Comparison of ENCODE assay signal across 8 mouse cellular contexts in the genomic region with DNA sequence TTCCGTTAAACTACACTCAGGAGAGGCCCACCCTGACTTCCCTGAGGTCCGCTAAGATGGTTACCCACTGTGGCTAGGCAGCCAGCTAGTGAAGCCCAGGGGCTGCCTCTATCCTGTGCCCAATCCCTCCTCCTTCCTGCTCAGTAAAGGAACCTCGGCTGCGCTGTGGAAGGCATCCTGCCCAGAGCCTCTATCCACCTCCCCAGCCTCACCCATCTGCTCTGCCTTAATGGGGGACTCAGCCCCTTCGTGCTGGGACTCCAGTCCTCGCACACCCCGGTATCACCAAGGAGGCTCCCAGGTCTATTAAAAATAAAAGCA. TPM values are rescaled to one million over a fixed set of nuclear protein-coding genes. Genes with fewer than 3 reads are reported as not detected.
DNase-seq lines count a peak whose midpoint lies in the region; ATAC-seq and TF ChIP-seq lines count a peak whose summit lies in the region.

No protein-coding gene starts in this region.

- peaks cover 22% of the 10 kb centered on the region for H3K4me1 ChIP-seq in lung, embryonic 15.5 days
- peaks cover 13% of the 10 kb centered on the region; the same call in 1 of the 2 replicates for H3K4me1 ChIP-seq in forebrain, postnatal 0 days (ENCODE audit: insufficient read depth)

- H3K9me3 ChIP-seq in lung, embryonic 15.5 days: no peaks in the 10 kb centered on the region
- no peaks in the 10 kb centered on the region for H3K9me3 ChIP-seq in forebrain, postnatal 0 days (ENCODE audit: low read length)

- 0 out of 2 replicates have a peak, but pooled peaks cover 2% of the 10 kb centered on the region for H3K36me3 ChIP-seq in lung, embryonic 15.5 days
- H3K36me3 ChIP-seq in forebrain, postnatal 0 days (ENCODE audit: insufficient read depth): peaks cover 19% of the 10 kb centered on the region
- H3K36me3 ChIP-seq in macrophage (ENCODE audit: inconsistent target): peaks cover 23% of the 10 kb centered on the region

- WGBS in lung, embryonic 15.5 days: 19% methylated on average over 7 of the region's 7 CpGs
- 7% methylated on average over 7 of the region's 7 CpGs for WGBS in forebrain, postnatal 0 days
- WGBS in macrophage (ENCODE audit: missing documents): 2% methylated on average over 7 of the region's 7 CpGs

- peak overlapping the region; percentile 43 for H3K4me3 ChIP-seq in lung, embryonic 15.5 days
- peak overlapping the region; percentile 81 for H3K4me3 ChIP-seq in forebrain, postnatal 0 days (ENCODE audit: low read depth, low read length)
- peak overlapping the region; percentile 93 for H3K4me3 ChIP-seq in macrophage (ENCODE audit: inconsistent target)

- no peak for DNase-seq in lung, postnatal 10 days
- DNase-seq in cerebellum, adult 9-11 months: peak; percentile 69
- peak; percentile 47 for DNase-seq in forebrain, postnatal 0 days
- no peak for DNase-seq in natural killer cell, adult 2 months (ENCODE audit: low spot score in 2 of 2)
- no peak for DNase-seq in ovary, postnatal 14 days (ENCODE audit: low spot score)
- DNase-seq in kidney, postnatal 10 days: no peak

- no peak for ATAC-seq in lung, embryonic 15.5 days (ENCODE audit: borderline replicate concordance, extremely low read depth, low FRiP score, low TSS enrichment)
- peak; percentile 19 for ATAC-seq in forebrain, postnatal 0 days

- peaks cover 31% of the 10 kb centered on the region for H3K27me3 ChIP-seq in lung, embryonic 15.5 days
- H3K27me3 ChIP-seq in forebrain, postnatal 0 days (ENCODE audit: insufficient read depth, low read length): no peaks in the 10 kb centered on the region

- no peak overlapping the region for H3K9ac ChIP-seq in lung, embryonic 15.5 days
- H3K9ac ChIP-seq in forebrain, postnatal 0 days: peak overlapping the region; percentile 89

- 0 out of 2 replicates have a peak overlapping the region, but pooled peaks have one; percentile 15 for H3K27ac ChIP-seq in lung, embryonic 15.5 days
- H3K27ac ChIP-seq in forebrain, postnatal 0 days (ENCODE audit: low read depth, low read length): peak overlapping the region; percentile 92; the same call in 1 of the 2 replicates
- H3K27ac ChIP-seq in macrophage: peak overlapping the region; percentile 98

- peak overlapping the region; percentile 78 for H3K4me2 ChIP-seq in lung, embryonic 15.5 days
- H3K4me2 ChIP-seq in forebrain, postnatal 0 days (ENCODE audit: low read depth): peak overlapping the region; percentile 66

- peaks cover 59% of the 10 kb centered on the region for H3K79me2 ChIP-seq in macrophage (ENCODE audit: inconsistent target)

- TF ChIP-seq CTCF in forebrain, postnatal 0 days (IDR thresholded peaks at IDR 0.05; ENCODE audit: low read depth): no peak

RNA-seq across cellular contexts. Expression of gene Coro1a, which starts 3.9 kb away (rescaled TPM):
- polyA plus RNA-seq in lung, embryonic 15.5 days (2015; fragmentation: Nextera tagmentation; extraction: Ambion mirVana): 36.0 and 58.1 TPM in 2 replicates
- total RNA-seq in forebrain, postnatal 0 days (2014; rRNA removed): 121 and 169 TPM in 2 replicates
- polyA plus RNA-seq in forebrain, postnatal 0 days (2015; fragmentation: Nextera tagmentation; extraction: Ambion mirVana): 118 and 146 TPM in 2 replicates
- 100 to 1,000 TPM in 24 of 26 experiments, 10 to 100 TPM in 2; 41.0 to 569 (median 277) TPM for total RNA-seq in macrophage (2018; cell fraction: chromatin; rRNA removed)
- total RNA-seq in macrophage (2018; cell fraction: cytosol; rRNA removed): 100 to 1,000 TPM; 120 to 264 (median 176) TPM
- 100 to 1,000 TPM; 109 to 332 (median 183) TPM for total RNA-seq in macrophage (2018; cell fraction: nucleus; rRNA removed)
- polyA plus RNA-seq in macrophage (2018): 69.4 to 223 TPM (median 209 TPM) in 3 replicates

RNA-seq across cellular contexts. Expression of gene Slx1b, which starts 8.1 kb away (rescaled TPM):
- polyA plus RNA-seq in lung, embryonic 15.5 days (2015; fragmentation: Nextera tagmentation; extraction: Ambion mirVana): 9.9 and 11.5 TPM in 2 replicates
- 15.8 and 17.9 TPM in 2 replicates for total RNA-seq in forebrain, postnatal 0 days (2014; rRNA removed)
- 7.5 and 10.1 TPM in 2 replicates for polyA plus RNA-seq in forebrain, postnatal 0 days (2015; fragmentation: Nextera tagmentation; extraction: Ambion mirVana)
- 10 to 100 TPM in 13 of 26 experiments, 1 to 10 TPM in 13; 3.3 to 23.9 (median 9.0) TPM for total RNA-seq in macrophage (2018; cell fraction: chromatin; rRNA removed)
- 1 to 10 TPM; 1.8 to 7.4 (median 5.6) TPM for total RNA-seq in macrophage (2018; cell fraction: cytosol; rRNA removed)
- total RNA-seq in macrophage (2018; cell fraction: nucleus; rRNA removed): 10 to 100 TPM in 12 of 26 experiments, 1 to 10 TPM in 14; 2.4 to 24.5 (median 9.1) TPM
- polyA plus RNA-seq in macrophage (2018): 4.2 to 7.9 TPM (median 4.8 TPM) in 3 replicates

RNA-seq across cellular contexts. Expression of gene Bola2, which starts 8.5 kb away (rescaled TPM):
- 105 and 119 TPM in 2 replicates for polyA plus RNA-seq in lung, embryonic 15.5 days (2015; fragmentation: Nextera tagmentation; extraction: Ambion mirVana)
- total RNA-seq in forebrain, postnatal 0 days (2014; rRNA removed): 66.9 and 115 TPM in 2 replicates
- polyA plus RNA-seq in forebrain, postnatal 0 days (2015; fragmentation: Nextera tagmentation; extraction: Ambion mirVana): 139 and 205 TPM in 2 replicates
- 10 to 100 TPM in 20 of 26 experiments, 1 to 10 TPM in 6; 2.6 to 57.7 (median 19.4) TPM for total RNA-seq in macrophage (2018; cell fraction: chromatin; rRNA removed)
- 100 to 1,000 TPM in 2 of 26 experiments, 10 to 100 TPM in 24; 47.6 to 105 (median 80.6) TPM for total RNA-seq in macrophage (2018; cell fraction: cytosol; rRNA removed)
- total RNA-seq in macrophage (2018; cell fraction: nucleus; rRNA removed): 10 to 100 TPM in 23 of 26 experiments, 1 to 10 TPM in 3; 7.4 to 71.2 (median 33.6) TPM
- 39.1 to 134 TPM (median 42.4 TPM) in 3 replicates for polyA plus RNA-seq in macrophage (2018)

RNA-seq across cellular contexts. Expression of gene Sult1a1, which starts 27.5 kb away (rescaled TPM):
- 5.9 and 6.8 TPM in 2 replicates for polyA plus RNA-seq in lung, embryonic 15.5 days (2015; fragmentation: Nextera tagmentation; extraction: Ambion mirVana)
- 15.8 and 22.8 TPM in 2 replicates for total RNA-seq in forebrain, postnatal 0 days (2014; rRNA removed)
- polyA plus RNA-seq in forebrain, postnatal 0 days (2015; fragmentation: Nextera tagmentation; extraction: Ambion mirVana): 15.4 and 16.0 TPM in 2 replicates
- total RNA-seq in macrophage (2018; cell fraction: chromatin; rRNA removed): 1 to 10 TPM in 20 of 26 experiments, under 1 TPM in 3, not detected in 3; 0.74 to 6.1 (median 1.8) TPM
- 1 to 10 TPM in 25 of 26 experiments, under 1 TPM in 1; 0.95 to 8.6 (median 3.4) TPM for total RNA-seq in macrophage (2018; cell fraction: cytosol; rRNA removed)
- 1 to 10 TPM in 16 of 26 experiments, under 1 TPM in 7, not detected in 3; 0.36 to 8.6 (median 1.5) TPM for total RNA-seq in macrophage (2018; cell fraction: nucleus; rRNA removed)
- polyA plus RNA-seq in macrophage (2018): 1.7 to 8.8 TPM (median 7.5 TPM) in 3 replicates

RNA-seq across cellular contexts. Expression of gene Sgf29, which starts 54.6 kb away (rescaled TPM):
- polyA plus RNA-seq in lung, embryonic 15.5 days (2015; fragmentation: Nextera tagmentation; extraction: Ambion mirVana): 47.3 and 54.9 TPM in 2 replicates
- 22.8 and 37.1 TPM in 2 replicates for total RNA-seq in forebrain, postnatal 0 days (2014; rRNA removed)
- 59.6 and 62.3 TPM in 2 replicates for polyA plus RNA-seq in forebrain, postnatal 0 days (2015; fragmentation: Nextera tagmentation; extraction: Ambion mirVana)
- total RNA-seq in macrophage (2018; cell fraction: chromatin; rRNA removed): 10 to 100 TPM in 21 of 26 experiments, 1 to 10 TPM in 5; 3.7 to 39.6 (median 21.9) TPM
- total RNA-seq in macrophage (2018; cell fraction: cytosol; rRNA removed): 10 to 100 TPM; 10.2 to 23.4 (median 16.9) TPM
- total RNA-seq in macrophage (2018; cell fraction: nucleus; rRNA removed): 10 to 100 TPM in 18 of 26 experiments, 1 to 10 TPM in 8; 4.0 to 36.7 (median 16.2) TPM
- polyA plus RNA-seq in macrophage (2018): 12.5 to 21.7 TPM (median 17.0 TPM) in 3 replicates

Comparison
In these comparisons a context has a peak if more than half of its experiments do, and no peak if none do; other contexts are left out.
1. H3K27ac ChIP-seq: peak in every context shown above with its lines; median percentile 98 in macrophage; 92 in forebrain, postnatal 0 days; 15 in lung, embryonic 15.5 days.
2. H3K4me3 ChIP-seq: peak in every context shown above with its lines; median percentile 93 in macrophage; 81 in forebrain, postnatal 0 days; 43 in lung, embryonic 15.5 days.
3. DNase-seq: peak in cerebellum, adult 9-11 months (single experiment) and forebrain, postnatal 0 days (single experiment); none in lung, postnatal 10 days (single experiment), natural killer cell, adult 2 months (0 of 2), ovary, postnatal 14 days (single experiment) and kidney, postnatal 10 days (single experiment).